Mouse (Mus musculus) lung, postnatal 0 days (tissue): ENCODE measurements around the gene Mb21d2.

Experiments
- CTCF ChIP-seq: IDR thresholded peaks from 2 replicates; pipeline ENCODE4 v1.5.1; 2016; ENCODE audit warnings: antibody characterized with exemption, mild to moderate bottlenecking
- EP300 ChIP-seq: IDR thresholded peaks from 2 replicates; pipeline ENCODE4 v1.6.1; 2016; ENCODE audit warnings: antibody characterized with exemption, mild to moderate bottlenecking, control low read depth

- TF ChIP-seq CTCF (no peak), EP300 (no peak)
Observed at GRCm38 (mm10) chr16:28873404-28873895, 56.0 kb downstream of the Mb21d2 start.
